Mouse (Mus musculus) leukemia stem cell, adult 10-12 weeks (primary cell): ENCODE measurements around the gene Cd27. TPM values are rescaled to one million over a fixed set of nuclear protein-coding genes. Genes with fewer than 3 reads are reported as not detected.

Source experiments
- polyA plus RNA-seq: library from polyadenylated mRNA; stranded (reverse); fragments of >175 nt; gene quantifications from 2 replicates; pipeline ENCODE4 v1.2.3, GENCODE M21; 2012; ENCODE audit warnings: low replicate concordance

The Cd27 gene
- 4.1 and 13.9 TPM in 2 replicates for polyA plus RNA-seq

DNA sequence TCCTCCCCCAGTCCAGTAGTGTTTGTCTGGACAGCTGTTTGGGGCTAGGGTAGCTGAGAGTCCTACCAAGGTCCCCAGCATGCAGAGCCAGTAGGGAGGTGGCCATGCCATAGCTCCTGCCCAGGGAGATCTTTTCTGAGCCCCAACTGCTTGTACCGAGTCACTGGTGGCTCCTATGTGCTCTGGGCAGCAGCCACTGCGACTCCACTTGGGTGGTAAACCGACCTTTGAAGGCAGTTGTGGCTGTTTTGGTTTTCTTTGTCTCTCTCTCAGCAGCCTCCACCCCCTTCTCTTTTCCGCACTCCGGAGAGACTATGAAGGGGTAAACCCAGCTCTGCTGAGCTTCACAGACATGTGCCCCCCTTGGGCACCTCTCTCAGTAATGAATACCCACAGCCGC, at the start of gene Cd27:
Gene Cd27 (minus strand): TSS at position 229 of the 400 bp plus-strand sequence.

DNA sequence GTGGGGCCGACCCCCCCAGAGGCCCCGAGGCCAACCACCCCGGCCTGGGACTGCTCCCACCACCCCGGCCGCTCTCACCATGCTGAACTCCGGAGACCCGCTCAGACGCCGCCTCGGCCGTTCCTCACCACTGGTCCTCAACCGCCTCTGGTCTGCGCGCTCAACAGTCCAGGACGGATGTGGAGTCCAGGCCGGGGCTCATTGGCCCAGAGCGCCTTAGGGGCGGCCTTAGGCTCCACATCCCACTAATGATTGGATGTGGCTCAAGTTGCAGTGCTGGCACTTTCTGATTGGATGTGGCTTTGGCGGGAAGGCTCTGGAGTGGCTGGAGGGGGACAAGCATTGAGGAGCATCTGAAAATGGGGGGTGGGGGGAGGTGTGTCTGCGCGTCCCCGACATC, 49.1 kb upstream of the Cd27 start, which contains the start of gene Tuba3a:
Gene Tuba3a (minus strand): TSS at position 153 of the 400 bp plus-strand sequence.

DNA sequence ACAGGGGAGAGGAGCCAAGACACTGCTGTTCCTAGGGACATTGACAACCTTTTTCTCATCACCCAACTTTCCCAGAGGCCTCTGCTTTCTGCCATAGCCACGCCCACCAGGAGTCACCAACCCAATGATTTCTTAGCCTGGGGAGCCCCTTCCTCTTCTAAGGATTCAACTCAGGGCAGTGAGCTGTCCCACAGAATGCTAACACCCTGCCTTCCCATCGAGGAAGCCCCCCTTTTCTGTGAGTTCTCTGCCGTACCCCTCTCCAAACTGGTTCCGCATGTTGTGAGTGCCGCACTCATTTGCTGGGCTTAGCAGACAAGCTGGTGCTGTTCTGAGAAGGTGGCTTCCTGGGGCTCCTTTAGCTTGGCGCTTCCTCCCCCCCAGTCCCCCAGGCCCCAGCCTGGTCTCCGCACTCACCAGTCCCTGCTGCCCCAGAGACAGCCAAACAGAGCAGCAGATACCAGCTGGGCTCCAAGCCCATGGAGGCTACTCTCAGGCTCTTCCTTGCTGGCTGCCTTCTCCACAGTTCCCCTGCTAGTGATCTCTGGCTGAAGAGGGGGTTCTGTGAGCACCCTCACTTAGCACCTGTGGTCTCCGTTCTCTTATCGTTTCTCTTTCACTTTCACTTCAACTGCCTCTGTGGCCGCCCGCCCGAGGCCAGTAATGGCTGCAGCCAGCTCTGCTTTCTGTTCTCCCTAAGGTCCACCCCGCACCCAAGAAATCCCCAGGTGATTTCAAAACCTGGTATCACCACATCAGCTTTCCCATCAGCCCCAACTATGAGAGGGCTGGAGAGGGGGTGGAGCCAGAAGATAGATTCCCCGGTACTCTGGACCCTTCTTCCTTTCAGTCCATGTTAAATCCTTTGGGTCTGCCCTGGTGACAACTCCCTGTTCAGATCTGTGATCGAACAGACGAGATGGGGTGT, 5.4 kb downstream of the Cd27 start, which contains the start of gene Tapbpl:
Gene Tapbpl (minus strand): TSS at position 744 of the 928 bp plus-strand sequence.

DNA sequence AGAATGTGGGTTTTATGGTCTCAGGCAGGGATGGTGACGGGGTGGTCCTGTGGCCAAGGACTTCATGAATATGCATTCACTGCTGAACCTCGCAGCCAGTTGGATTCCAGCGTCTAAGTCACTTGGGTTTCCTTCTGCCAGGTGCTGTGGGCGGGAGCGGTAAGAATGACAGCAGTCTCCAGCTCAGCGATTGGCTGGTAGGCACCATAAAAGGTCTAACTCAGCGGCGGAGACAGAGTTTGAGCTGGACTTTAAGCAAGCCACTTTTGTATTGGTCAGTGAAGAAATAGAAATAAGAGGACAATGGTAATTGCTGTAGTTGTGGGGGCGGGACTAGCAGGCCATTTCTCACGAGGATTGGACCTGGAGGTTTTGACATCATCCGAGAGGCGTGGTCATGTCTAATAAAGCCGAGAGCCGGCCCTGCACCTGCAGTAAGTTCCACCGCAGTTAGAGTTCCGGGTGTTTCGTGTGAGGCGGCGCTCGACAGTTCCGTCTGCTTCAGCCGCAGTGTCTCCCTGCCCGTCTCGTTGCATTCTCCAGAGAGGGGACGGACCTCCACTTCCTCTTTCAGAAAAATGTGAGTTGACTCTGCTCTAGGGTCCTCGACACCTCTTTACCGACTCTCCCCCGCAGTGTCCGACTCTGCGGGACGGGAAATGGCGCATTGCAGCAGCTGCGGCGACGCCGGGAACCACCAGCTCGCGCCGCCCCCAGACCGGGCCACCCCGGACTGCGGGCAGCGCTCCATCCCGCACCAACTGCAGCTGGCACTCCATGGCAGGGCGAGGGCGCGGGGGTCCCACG, 21.5 kb downstream of the Cd27 start, which contains the start of gene Vamp1:
Gene Vamp1 (plus strand): TSS at position 404 of the 807 bp plus-strand sequence.

DNA sequence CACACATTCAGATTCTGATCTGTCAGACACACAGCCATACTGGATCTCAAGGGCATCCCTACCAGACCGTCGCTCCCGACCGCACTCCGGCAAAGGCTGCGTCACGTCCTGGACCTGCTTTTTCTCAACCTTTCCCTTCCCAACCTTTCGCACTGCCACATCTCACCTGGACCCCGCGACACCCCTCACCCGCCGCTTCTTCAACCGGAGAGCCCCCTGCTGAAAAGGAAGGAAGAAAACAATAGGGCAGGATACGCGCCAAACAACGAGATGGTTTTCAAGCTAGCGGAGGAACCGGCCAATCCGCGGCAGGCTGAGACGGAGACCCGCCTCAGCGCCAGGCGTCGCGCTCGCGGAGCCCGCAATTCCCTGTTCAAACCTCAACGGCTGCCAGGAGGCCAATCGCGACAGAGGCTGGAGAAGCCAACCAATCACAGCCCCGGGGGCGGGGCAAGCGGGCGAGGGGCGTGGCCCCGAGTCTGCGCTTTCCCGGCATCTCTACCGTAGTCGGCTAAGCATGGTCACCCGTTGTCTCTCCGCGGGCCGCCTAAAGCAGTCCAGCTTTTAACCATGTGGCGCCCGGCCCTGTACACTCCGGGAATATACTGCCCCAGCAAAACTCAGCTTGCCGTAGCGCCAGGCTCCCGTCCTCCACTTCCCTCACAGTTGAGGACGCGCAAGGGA, 45.3 kb downstream of the Cd27 start, which contains the start of the genes Ncapd2 and Mrpl51:
Gene Ncapd2 (minus strand): TSS at position 370 of the 684 bp plus-strand sequence.
Gene Mrpl51 (plus strand): TSS at position 470 of the 684 bp plus-strand sequence.

Other genes with a start within 250 kb of the Cd27 start
- gene Pianp, start 240.3 kb downstream of the Cd27 start, polyA plus RNA-seq = 16.7 and 36.1 TPM in 2 replicates
- 40.4 and 66.4 TPM in 2 replicates for gene Zfp384, start 227.9 kb downstream of the Cd27 start, polyA plus RNA-seq
- 8.1 and 12.1 TPM in 2 replicates for gene Ing4, start 197.2 kb downstream of the Cd27 start, polyA plus RNA-seq
- 7.7 and 14.0 TPM in 2 replicates for gene Acrbp, start 187.3 kb downstream of the Cd27 start, polyA plus RNA-seq
- 1.7 and 4.5 TPM in 2 replicates for gene Lpar5, start 169.1 kb downstream of the Cd27 start, polyA plus RNA-seq
- gene Chd4, start 141.0 kb downstream of the Cd27 start, polyA plus RNA-seq = 91.9 and 132 TPM in 2 replicates
- 22.6 and 92.7 TPM in 2 replicates for gene Nop2, start 105.1 kb downstream of the Cd27 start, polyA plus RNA-seq
- gene Iffo1, start 91.8 kb downstream of the Cd27 start, polyA plus RNA-seq = 34.4 and 64.4 TPM in 2 replicates
- 448 and 5,359 TPM in 2 replicates for gene Gapdh, start 70.5 kb downstream of the Cd27 start, polyA plus RNA-seq
- 140 and 215 TPM in 2 replicates for gene Ncapd2, start 45.3 kb downstream of the Cd27 start, polyA plus RNA-seq
- gene Mrpl51, start 45.2 kb downstream of the Cd27 start, polyA plus RNA-seq = 134 and 154 TPM in 2 replicates
- 2.6 and 5.7 TPM in 2 replicates for gene Vamp1, start 21.5 kb downstream of the Cd27 start, polyA plus RNA-seq
- gene Tapbpl, start 5.2 kb downstream of the Cd27 start, polyA plus RNA-seq = 7.8 and 8.7 TPM in 2 replicates
- gene Tuba3a, start 49.0 kb upstream of the Cd27 start, polyA plus RNA-seq = not detected in 2 replicates
- 20.1 and 24.4 TPM in 2 replicates for gene Ltbr, start 76.9 kb upstream of the Cd27 start, polyA plus RNA-seq
- gene Scnn1a, start 83.6 kb upstream of the Cd27 start, polyA plus RNA-seq = 1.5 and 4.0 TPM in 2 replicates
- 25.3 and 103 TPM in 2 replicates for gene Tnfrsf1a, start 112.4 kb upstream of the Cd27 start, polyA plus RNA-seq
- not detected in 2 replicates for gene Plekhg6, start 143.8 kb upstream of the Cd27 start, polyA plus RNA-seq